Mouse (Mus musculus): ENCODE results near the gene Cul7. TPM values are rescaled to one million over a fixed set of nuclear protein-coding genes. Genes with fewer than 3 reads are reported as not detected.

Cul7 gene
- polyA plus RNA-seq, 1 experiment from 2014 or later: 46.3 TPM

DNA sequence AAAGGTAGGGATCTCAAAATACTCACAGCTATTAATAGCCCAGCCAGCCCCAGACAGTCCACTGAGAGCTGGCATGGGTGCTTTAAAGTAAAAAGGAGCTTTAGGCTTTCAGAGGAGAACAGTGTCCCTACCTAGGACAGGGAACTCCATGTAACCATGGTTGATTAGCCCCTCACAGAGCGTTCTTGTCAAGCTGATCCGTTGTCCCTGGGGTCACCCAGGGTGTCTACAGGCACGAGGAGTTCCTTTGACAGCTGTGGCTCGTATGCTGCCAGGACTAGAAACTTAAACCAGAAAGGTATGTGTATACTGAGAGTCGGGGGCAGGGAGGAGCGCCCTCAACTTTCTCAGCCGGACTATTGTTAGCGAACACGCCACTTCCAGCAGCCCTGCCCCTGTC is 28.8 kb downstream of the Cul7 start:
- no peak for ATAC-seq
- Histone ChIP-seq H3K4me2 (replicated peaks) (peak overlapping the region; percentile 82), H3K9ac (replicated peaks) (peak overlapping the region; percentile 69), H3K4me3 (replicated peaks) (peak overlapping the region; percentile 71), H3K4me1 (replicated peaks) (peaks cover 41% of the 10 kb centered on the region), H3K27me3 (no peaks in the 10 kb centered on the region), H3K27ac (no peak overlapping the region), H3K36me3 (peaks cover 53% of the 10 kb centered on the region), H3K9me3 (no peaks in the 10 kb centered on the region)
- 71% methylated on average over 9 of the region's 9 CpGs for WGBS

DNA sequence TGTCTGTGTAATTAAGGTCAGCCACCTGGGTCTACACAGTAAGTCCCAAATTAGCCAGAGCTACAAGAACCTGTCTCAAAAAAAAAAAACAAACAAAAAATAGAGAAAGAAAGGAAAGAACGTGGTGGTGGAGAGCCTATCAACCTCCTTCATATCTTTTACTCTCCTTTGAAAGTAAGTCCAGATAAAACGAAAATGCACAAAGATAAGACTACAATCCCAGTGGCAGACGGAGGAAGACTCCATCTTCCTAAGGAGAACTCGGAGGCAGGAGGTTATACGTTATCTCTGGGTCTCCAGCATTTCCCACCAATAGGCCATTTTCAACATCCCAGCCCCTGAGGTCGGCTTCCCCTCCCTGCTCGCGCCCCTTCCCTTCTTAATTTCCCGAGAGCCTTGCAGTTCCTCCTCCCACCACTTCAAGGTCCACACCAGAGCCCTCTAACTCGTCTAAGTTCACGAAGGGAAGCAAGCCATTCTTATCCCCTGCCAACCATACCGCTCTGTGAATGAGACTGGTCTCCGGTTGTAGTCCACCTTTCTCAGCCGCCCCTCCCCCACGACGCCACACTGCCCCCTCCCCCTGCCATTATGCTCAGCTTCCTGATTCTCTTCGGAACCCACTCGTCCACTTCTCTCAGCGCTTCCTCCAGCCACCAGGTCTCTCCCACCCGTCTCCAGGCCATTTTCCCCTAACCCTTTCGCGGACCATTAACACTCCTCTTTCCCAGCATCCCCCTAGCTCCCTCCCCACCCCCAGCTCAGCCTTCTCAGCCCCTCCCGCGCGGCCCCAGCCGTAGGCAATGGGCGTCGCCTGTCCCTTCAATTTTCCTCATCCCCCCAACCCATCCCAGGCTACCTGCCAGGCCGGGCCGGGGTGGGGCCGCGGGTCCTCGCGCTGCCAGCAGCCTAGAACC is 30.0 kb downstream of the Cul7 start:
- Histone ChIP-seq H3K4me1 (replicated peaks) (peaks cover 33% of the 10 kb centered on the region), H3K9me3 (no peaks in the 10 kb centered on the region), H3K36me3 (peaks cover 59% of the 10 kb centered on the region), H3K4me2 (replicated peaks) (peak overlapping the region; percentile 82), H3K9ac (replicated peaks) (peak overlapping the region; percentile 69), H3K27me3 (no peaks in the 10 kb centered on the region), H3K27ac (peak overlapping the region; percentile 91), H3K4me3 (replicated peaks) (peak overlapping the region; percentile 71)
- under 1% methylated on average over 34 of the region's 34 CpGs for WGBS
- ATAC-seq: no peak

DNA sequence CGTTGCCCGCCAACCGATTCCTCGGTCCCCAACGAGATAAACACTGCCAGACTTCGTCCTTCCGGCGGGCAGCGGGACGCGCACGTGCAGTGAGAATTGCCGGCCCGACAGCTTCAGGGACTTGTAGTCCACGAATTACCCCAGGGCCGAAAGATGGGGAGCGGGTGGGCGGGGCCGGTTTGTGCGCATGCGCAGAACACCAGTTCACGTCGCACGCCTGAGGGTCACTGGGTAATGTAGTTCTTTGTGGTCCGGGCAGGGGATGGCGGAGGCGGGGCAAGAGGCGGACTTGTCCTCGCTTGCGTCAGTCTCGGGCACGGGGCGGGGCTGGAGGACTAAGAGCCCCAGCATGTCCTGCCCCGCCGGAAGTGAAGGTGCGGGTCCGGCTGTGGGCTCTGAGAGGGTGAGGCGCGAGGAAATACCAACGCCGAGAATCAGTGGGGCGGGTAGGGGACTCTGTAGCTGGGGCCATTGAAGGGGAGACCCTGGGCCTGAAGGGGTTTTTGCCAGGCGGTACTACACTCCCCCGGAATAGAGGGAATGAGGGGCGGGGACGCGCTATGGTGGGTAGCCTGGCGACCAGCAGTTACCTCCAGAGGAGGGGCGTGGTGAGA is 30.7 kb downstream of the Cul7 start, which contains the start of gene Klhdc3:
TSS of gene Klhdc3 (minus strand) at position 155 of the 614 bp plus-strand sequence.
- peak; percentile 97 for ATAC-seq
- peak within 1 kb of the TSS; percentile 91 for H3K27ac ChIP-seq
- peaks cover 59% of the 10 kb centered on the region for H3K36me3 ChIP-seq
- H3K9me3 ChIP-seq: no peaks in the 10 kb centered on the region
- peak within 1 kb of the TSS; percentile 80 for H3K9ac ChIP-seq (replicated peaks)
- H3K4me3 ChIP-seq (replicated peaks): peak within 1 kb of the TSS; percentile 71
- H3K4me2 ChIP-seq (replicated peaks): peak within 1 kb of the TSS; percentile 92
- WGBS: under 1% methylated on average over 49 of the region's 49 CpGs
- H3K27me3 ChIP-seq: no peaks in the 10 kb centered on the region
- peaks cover 32% of the 10 kb centered on the region for H3K4me1 ChIP-seq (replicated peaks)

DNA sequence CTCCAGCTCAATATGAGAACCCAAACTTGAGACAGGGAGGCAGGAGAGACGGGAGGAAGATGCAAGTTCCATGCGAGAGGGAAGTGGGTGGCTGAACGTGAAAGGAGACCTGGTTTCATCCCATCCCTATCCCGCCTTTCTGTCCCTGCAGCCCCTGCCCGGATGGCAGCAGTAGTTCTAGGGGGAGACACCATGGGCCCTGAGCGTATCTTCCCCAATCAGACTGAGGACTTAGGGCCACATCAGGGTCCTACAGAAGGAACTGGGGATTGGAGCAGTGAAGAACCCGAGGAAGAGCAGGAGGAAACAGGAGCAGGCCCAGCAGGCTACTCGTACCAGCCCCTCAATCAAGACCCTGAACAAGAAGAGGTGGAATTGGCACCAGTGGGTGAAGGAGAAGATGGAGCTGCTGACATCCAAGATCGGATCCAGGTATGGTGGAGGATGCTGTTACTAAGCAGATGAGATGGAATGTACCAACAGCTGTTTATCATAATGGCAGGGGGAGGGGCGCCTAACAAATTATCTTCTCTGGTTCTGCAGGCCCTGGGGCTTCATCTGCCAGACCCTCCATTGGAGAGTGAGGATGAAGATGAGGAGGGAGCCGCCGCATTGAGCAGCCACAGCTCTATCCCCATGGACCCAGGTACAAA is 31.5 kb downstream of the Cul7 start:
- H3K9me3 ChIP-seq: no peaks in the 10 kb centered on the region
- 27% methylated on average over 12 of the region's 12 CpGs for WGBS
- peaks cover 32% of the 10 kb centered on the region for H3K4me1 ChIP-seq (replicated peaks)
- peaks cover 59% of the 10 kb centered on the region for H3K36me3 ChIP-seq
- H3K4me2 ChIP-seq (replicated peaks): peak overlapping the region; percentile 92
- no peaks in the 10 kb centered on the region for H3K27me3 ChIP-seq
- peak overlapping the region; percentile 66; the same call in 1 of the 2 replicates for H3K27ac ChIP-seq
- H3K4me3 ChIP-seq (replicated peaks): peak overlapping the region; percentile 71
- peak overlapping the region; percentile 80 for H3K9ac ChIP-seq (replicated peaks)
- 0 out of 2 replicates have a peak, but pooled peaks have one; percentile 2 for ATAC-seq

DNA sequence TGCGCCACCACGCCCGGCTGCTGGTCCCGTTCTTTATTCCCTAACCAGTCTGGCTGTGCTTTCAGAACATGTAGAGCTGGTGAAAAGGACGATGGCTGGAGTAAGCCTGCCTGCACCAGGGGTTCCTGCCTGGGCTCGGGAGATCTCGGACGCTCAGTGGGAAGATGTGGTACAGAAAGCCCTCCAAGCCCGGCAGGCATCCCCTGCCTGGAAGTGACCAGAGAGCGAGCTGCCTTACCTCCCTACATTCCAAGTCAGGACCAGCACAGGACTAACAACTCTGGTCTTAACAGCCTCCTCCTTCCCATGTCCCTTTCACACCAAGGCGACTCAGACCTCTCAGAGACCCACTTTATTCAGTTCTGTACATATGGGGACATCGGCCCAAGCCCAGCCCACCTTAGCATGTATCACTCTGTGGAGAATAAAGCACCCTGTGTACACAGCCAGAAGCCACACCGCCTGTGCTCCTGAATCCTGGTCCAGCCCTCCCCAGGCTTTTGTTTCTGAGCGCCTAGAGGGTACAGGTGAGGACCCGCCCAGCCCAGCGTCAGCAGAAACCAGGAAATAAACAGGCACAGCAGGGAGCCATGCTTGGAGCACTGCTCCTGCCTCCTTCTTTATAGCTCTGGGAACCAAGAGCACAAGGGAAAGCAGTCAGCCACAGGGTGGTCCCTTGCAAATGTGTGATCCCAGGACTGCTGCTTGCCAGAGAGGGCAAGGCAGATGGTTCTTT is 32.7 kb downstream of the Cul7 start:
- 86% methylated on average over 16 of the region's 16 CpGs for WGBS
- Histone ChIP-seq H3K27ac (no peak overlapping the region), H3K9ac (replicated peaks) (no peak overlapping the region), H3K4me3 (replicated peaks) (no peak overlapping the region), H3K4me2 (replicated peaks) (no peak overlapping the region), H3K9me3 (no peaks in the 10 kb centered on the region), H3K36me3 (peaks cover 57% of the 10 kb centered on the region), H3K27me3 (no peaks in the 10 kb centered on the region), H3K4me1 (replicated peaks) (peaks cover 32% of the 10 kb centered on the region)
- no peak for ATAC-seq

DNA sequence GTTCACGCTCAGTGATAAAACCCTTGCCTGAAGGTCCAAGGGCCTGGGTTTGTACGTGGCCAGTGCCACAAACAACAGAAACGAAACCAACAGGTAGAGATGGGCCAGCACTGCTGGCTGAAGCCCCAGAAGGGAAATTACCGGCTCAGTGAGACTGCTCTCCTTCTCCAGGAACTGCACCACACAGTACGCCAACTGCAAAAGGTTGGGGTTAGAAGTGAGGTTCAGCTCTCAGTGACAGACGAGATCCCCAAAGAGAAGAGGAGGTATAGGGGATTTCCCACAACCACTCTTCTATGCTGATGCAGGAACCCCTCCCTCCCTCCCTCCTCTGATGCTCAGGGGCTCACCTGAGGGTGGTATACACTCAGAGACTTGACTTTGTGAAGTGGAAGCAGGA is 35.8 kb downstream of the Cul7 start:
- Histone ChIP-seq H3K36me3 (peaks cover 52% of the 10 kb centered on the region), H3K4me2 (replicated peaks) (no peak overlapping the region), H3K4me3 (replicated peaks) (no peak overlapping the region), H3K9ac (replicated peaks) (no peak overlapping the region), H3K27ac (no peak overlapping the region), H3K4me1 (replicated peaks) (peaks cover 10% of the 10 kb centered on the region), H3K9me3 (no peaks in the 10 kb centered on the region), H3K27me3 (no peaks in the 10 kb centered on the region)
- no peak for ATAC-seq
- 92% methylated on average over 6 of the region's 6 CpGs for WGBS

DNA sequence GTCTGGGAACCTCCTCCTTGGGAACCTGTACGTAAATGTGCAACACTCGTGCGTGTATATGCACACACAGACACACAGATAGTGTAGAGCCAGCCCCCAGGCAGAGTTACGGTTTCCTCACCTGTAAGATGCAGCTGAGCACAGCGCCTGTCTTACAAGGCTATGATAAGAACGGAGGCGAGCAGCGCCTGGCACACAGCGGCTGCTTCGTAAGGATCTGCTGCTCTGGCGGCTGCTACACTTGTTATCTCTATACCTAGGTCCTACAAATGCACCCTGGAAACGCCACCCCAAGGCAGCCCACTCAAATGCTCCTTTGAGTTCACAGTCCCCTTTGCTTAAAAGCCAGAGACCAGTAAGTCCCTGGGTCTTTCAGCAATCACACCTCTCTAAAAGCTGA is 40.5 kb downstream of the Cul7 start:
- no peak overlapping the region for H3K4me3 ChIP-seq (replicated peaks)
- WGBS: 97% methylated on average over 12 of the region's 12 CpGs
- no peak overlapping the region for H3K9ac ChIP-seq (replicated peaks)
- H3K9me3 ChIP-seq: no peaks in the 10 kb centered on the region
- no peak overlapping the region for H3K4me2 ChIP-seq (replicated peaks)
- H3K36me3 ChIP-seq: peaks cover 36% of the 10 kb centered on the region
- no peak for ATAC-seq
- H3K4me1 ChIP-seq (replicated peaks): no peaks in the 10 kb centered on the region
- H3K27ac ChIP-seq: no peak overlapping the region
- H3K27me3 ChIP-seq: no peaks in the 10 kb centered on the region

DNA sequence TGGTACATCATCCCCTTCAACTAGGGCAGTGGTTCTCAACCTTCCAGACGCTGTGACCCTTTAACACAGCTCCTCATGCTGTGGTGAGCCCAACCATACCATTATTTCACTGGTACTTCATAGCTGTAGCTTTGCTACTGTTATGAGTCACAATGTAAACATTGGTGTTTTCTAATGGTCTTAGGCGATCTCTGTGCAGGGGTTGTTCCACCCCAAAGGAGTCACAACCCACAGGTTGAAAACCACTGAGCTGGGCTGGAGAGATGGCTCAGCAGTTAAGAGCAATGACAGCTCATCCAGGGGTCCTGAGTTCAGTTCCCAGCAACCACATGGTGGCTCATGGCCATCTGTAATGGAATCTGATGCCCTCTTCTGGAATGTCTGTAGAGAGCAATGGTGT is 41.3 kb downstream of the Cul7 start:
- no peak for ATAC-seq
- Histone ChIP-seq H3K4me2 (replicated peaks) (no peak overlapping the region), H3K36me3 (peaks cover 36% of the 10 kb centered on the region), H3K9ac (replicated peaks) (no peak overlapping the region), H3K27me3 (no peaks in the 10 kb centered on the region), H3K27ac (no peak overlapping the region), H3K9me3 (no peaks in the 10 kb centered on the region), H3K4me3 (replicated peaks) (no peak overlapping the region), H3K4me1 (replicated peaks) (no peaks in the 10 kb centered on the region)
- 96% methylated on average over 2 of the region's 2 CpGs for WGBS

DNA sequence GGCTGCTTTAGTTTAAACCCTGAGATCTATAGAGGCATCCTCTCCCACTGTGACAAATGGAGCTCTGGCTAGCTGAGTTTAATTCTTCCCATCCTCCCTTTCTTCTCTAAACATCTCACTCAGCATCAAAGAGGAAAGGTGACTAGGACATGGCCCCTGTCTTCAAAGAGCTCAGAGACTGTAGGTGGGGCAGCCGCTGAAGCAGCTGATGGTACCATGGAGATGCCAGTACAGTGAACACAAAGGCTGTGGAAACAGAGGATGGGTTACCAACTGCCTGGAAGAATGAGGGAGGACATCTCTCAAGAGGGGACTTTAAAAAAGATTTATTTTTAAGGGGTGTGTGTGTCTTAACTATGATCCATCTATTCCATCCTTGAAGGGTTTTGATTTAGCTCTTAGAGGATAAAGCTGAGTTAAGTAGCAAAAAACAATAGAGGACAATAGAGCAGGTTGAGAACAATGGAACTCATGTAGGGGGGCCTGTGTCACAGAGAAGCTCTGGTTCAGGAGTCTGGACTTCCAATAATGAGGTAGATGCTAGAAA is 44.5 kb downstream of the Cul7 start:
- Histone ChIP-seq H3K4me2 (replicated peaks) (no peak overlapping the region), H3K9me3 (no peaks in the 10 kb centered on the region), H3K27me3 (no peaks in the 10 kb centered on the region), H3K9ac (replicated peaks) (no peak overlapping the region), H3K36me3 (peaks cover 43% of the 10 kb centered on the region), H3K4me3 (replicated peaks) (no peak overlapping the region), H3K4me1 (replicated peaks) (no peaks in the 10 kb centered on the region), H3K27ac (no peak overlapping the region)
- no peak for ATAC-seq
- WGBS: 82% methylated on average over 1 of the region's 1 CpGs

DNA sequence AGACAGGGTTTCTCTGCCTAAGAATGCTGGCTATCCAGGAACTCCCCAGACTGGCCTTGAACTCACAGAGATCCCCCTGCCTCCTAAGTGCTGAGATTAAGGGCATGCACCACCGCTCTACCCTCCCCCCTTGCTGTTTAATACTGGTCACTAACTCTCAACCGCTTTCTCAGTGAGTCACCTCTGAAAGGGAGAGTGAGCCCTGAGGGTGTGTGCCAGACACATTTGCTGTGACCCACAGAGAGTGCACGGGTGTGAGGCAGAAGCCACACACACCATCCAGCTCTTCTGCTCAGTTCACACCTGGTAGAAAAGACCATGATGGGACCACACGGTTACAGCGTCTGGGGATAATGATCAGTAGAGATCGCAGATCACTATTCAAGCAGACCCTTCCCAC is 48.4 kb downstream of the Cul7 start:
- no peaks in the 10 kb centered on the region for H3K9me3 ChIP-seq
- H3K36me3 ChIP-seq: peaks cover 37% of the 10 kb centered on the region
- ATAC-seq: no peak
- H3K4me1 ChIP-seq (replicated peaks): peaks cover 27% of the 10 kb centered on the region
- H3K4me2 ChIP-seq (replicated peaks): no peak overlapping the region
- no peak overlapping the region for H3K27ac ChIP-seq
- 95% methylated on average over 6 of the region's 6 CpGs for WGBS
- H3K4me3 ChIP-seq (replicated peaks): no peak overlapping the region
- no peaks in the 10 kb centered on the region for H3K27me3 ChIP-seq
- H3K9ac ChIP-seq (replicated peaks): no peak overlapping the region

DNA sequence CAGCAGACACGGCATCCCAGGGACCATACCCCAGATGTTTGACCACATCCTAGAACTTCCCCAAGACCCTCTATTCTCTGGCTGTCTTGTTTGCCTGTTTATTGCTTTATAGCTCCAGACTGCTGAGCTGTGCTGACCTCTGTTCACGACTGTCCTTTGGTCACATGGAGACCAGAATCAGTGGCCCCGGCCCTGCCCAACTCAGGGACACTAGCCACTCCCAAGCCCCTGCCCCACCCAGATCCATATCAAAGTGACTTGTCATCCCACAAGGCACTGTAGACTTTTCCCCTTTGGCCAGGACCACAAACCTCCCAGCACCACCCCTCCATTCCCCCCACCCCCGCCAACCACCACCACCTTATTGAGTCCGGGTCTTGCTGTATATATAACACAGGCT is 49.1 kb downstream of the Cul7 start:
- Histone ChIP-seq H3K4me3 (replicated peaks) (no peak overlapping the region), H3K4me2 (replicated peaks) (no peak overlapping the region), H3K36me3 (peaks cover 37% of the 10 kb centered on the region), H3K27ac (no peak overlapping the region), H3K9me3 (no peaks in the 10 kb centered on the region), H3K4me1 (replicated peaks) (peaks cover 34% of the 10 kb centered on the region), H3K27me3 (no peaks in the 10 kb centered on the region), H3K9ac (replicated peaks) (no peak overlapping the region)
- ATAC-seq: no peak
- 85% methylated on average over 5 of the region's 5 CpGs for WGBS
